8 mouse cellular contexts compared by ENCODE assay signal in genomic region chr9:56213451-56214291, GRCm38 (mm10). TPM values are rescaled to one million over a fixed set of nuclear protein-coding genes. Genes with fewer than 3 reads are reported as not detected.
DNase-seq lines count a peak whose midpoint lies in the region; ATAC-seq and TF ChIP-seq lines count a peak whose summit lies in the region.

No protein-coding gene starts in this region.

- H3K36me3 ChIP-seq in midbrain, postnatal 0 days (ENCODE audit: insufficient read depth, low read length), result no peaks in the 10 kb centered on the region

- 6% methylated on average over 11 of the region's 11 CpGs for WGBS in midbrain, postnatal 0 days

- H3K27me3 ChIP-seq in midbrain, postnatal 0 days (ENCODE audit: insufficient read depth, low read length), result no peaks in the 10 kb centered on the region

- TF ChIP-seq CTCF in left cerebral cortex, adult 2 months (IDR thresholded peaks at IDR 0.05), result peak; percentile 93
- peak; percentile 98 for TF ChIP-seq CTCF in midbrain, postnatal 0 days (IDR thresholded peaks at IDR 0.05)

- H3K9ac ChIP-seq in midbrain, postnatal 0 days (replicated peaks; ENCODE audit: low read length, poor library complexity, severe bottlenecking), result peak overlapping the region; percentile 37; the same call in 1 of the 2 replicates

- peak; percentile 69; the same call in 1 of the 2 replicates for ATAC-seq in common myeloid progenitor, adult 5-6 weeks (replicated peaks; ENCODE audit: low read depth, poor library complexity, severe bottlenecking)
- no peak; the same call in 1 of the 2 replicates for ATAC-seq in midbrain, postnatal 0 days (ENCODE audit: low FRiP score)

- no peak overlapping the region; the same call in 1 of the 2 replicates for H3K27ac ChIP-seq in left cerebral cortex, adult 2 months
- H3K27ac ChIP-seq in midbrain, postnatal 0 days (ENCODE audit: low read depth, low read length), result no peak overlapping the region

- intact Hi-C loops in gastrocnemius, postnatal 14 days (cut with DNase I; ENCODE audit: low total_unique reads), result loop anchor here (5.0 kb wide), 1 partner anchor 339 kb away; no protein-coding TSS in a partner anchor
- intact Hi-C loops in left cerebral cortex, adult 2 months (cut with DNase I), result loop anchor here (1.0 to 5.0 kb wide), 3 partner anchors 49 to 339 kb away; no protein-coding TSS in a partner anchor

- no peaks in the 10 kb centered on the region for H3K9me3 ChIP-seq in midbrain, postnatal 0 days (ENCODE audit: low read length)

- no peaks in the 10 kb centered on the region for H3K4me1 ChIP-seq in midbrain, postnatal 0 days (ENCODE audit: insufficient read depth, low read length)

- no peak overlapping the region for H3K4me3 ChIP-seq in left cerebral cortex, adult 2 months
- H3K4me3 ChIP-seq in midbrain, postnatal 0 days (ENCODE audit: low read depth, low read length), result peak overlapping the region; percentile 21

- peak; percentile 19 for DNase-seq in testis, postnatal 10 days (ENCODE audit: low spot score)
- no peak for DNase-seq in testis, postnatal 14 days (ENCODE audit: low spot score)
- DNase-seq in gastrocnemius, postnatal 14 days, result peak; percentile 25
- peak; percentile 14 for DNase-seq in hindlimb bud, embryonic 11.5 days (ENCODE audit: extremely low spot score, low read depth, low spot score)
- DNase-seq in left cerebral cortex, adult 2 months (ENCODE audit: extremely low spot score in 1 of 2, low spot score in 2 of 2), result peak; percentile 49 to 56
- DNase-seq in midbrain, postnatal 0 days (ENCODE audit: low spot score), result peak; percentile 82
- peak; percentile 43 for DNase-seq in thymus, postnatal 14 days

- H3K4me2 ChIP-seq in midbrain, postnatal 0 days (ENCODE audit: low read depth, low read length, poor library complexity, severe bottlenecking), result peak overlapping the region; percentile 46

RNA-seq across cellular contexts. Expression of gene Tspan3, which starts 48.4 kb away (rescaled TPM):
- total RNA-seq in common myeloid progenitor, adult 5-6 weeks (2017), result 66.5 and 73.0 TPM in 2 replicates
- total RNA-seq in gastrocnemius, postnatal 14 days (2021), result 100 to 1,000 TPM; 131 to 147 TPM
- 100 to 1,000 TPM; 337 to 351 TPM for total RNA-seq in left cerebral cortex, adult 2 months (2021)
- total RNA-seq in midbrain, postnatal 0 days (2014; rRNA removed), result 452 and 511 TPM in 2 replicates
- polyA plus RNA-seq in midbrain, postnatal 0 days (2015; fragmentation: Nextera tagmentation; extraction: Ambion mirVana), result 674 and 710 TPM in 2 replicates
